Mouse (Mus musculus) frontal cortex, postnatal 36 days (tissue): ENCODE results near the gene Alg12.

ENCODE experiments used
- DNase-seq, 2 experiments: peaks; one replicate each; pipeline ENCODE4 v3.0.0; 2022; ENCODE audit warnings: low spot score in 2 of 2

The Alg12 gene

DNA sequence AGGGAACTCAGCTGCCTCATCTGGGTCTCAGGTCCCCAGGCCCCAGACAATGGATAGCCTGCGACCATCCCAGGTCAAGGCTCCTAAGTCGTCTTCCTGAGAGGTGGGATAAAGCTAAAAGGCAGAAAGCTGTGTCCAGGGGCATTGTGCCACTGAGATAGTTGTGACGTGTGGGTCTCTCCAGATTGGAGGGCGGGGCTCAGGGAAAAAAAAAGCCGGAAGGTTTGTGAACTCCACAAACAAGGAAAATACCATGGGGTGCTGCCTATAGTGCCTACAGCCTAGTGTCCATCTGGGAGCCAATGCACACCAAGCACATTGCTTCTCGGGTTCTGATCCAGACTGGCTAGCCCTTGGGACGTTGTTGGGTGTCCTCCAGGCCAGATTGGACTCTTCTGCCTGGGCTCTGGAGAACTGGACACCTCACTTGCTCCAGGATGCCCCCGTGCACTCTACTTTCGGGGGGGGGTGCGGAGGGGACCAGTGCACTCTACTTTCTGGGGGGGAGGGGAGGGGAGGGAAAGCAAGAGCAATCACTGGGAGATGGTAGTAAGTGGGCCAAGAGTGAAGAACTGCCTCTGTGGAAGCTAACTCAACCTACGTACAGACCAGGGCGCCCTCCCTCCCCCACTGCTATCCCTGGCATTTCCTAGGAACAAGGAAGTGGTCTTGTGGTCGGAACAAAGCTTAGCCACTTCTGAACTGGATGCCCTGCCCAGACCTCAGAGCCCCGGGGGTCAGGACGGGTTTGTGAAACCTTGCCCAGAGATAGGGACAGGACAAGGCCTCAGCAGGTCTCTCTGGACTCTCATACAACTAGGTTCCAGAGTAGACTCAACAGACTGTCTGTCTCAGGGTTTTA is 36.1 kb upstream of the Alg12 start:
- no peak for DNase-seq

DNA sequence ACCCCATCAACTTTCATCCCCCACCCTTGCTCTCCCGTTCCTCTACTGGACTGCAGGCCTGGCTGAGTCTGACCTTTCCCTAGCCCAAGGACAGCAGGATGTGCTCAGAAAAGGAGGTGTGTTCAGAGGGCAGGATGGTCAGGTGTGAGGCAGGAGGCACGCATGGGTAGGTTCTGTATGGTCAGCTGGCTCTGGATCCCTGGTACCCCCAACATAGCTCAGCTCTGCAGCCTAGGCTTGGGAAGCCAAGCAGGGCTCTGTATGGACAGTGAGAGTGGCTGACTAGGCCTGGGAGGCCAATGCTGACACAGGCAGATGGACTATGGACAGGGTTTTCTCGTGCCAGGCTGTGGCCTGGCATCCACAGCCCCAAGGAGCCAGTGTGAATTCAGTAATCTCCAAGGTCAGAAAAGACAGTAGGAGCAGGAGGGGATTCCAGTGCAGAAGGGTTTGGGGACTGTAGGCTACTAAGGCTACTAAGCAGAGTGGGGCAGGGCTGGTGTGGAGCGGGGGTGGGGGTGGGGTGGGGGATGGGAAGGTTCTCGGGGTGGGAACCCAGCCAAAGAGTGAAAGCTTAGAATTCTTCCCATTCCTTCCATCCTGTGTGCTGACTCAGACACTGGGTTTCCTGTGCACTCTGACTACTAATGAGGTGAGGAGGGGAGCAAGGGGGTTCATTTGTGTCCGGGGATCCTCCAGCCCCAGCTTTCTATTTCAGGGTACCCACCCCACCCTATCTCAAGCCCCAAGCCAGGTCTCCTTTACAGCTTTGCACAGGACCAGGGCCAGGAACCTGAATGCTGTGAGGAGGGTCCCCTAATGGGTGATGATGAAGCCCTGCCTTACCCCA is 35.2 kb upstream of the Alg12 start:
- no peak for DNase-seq

DNA sequence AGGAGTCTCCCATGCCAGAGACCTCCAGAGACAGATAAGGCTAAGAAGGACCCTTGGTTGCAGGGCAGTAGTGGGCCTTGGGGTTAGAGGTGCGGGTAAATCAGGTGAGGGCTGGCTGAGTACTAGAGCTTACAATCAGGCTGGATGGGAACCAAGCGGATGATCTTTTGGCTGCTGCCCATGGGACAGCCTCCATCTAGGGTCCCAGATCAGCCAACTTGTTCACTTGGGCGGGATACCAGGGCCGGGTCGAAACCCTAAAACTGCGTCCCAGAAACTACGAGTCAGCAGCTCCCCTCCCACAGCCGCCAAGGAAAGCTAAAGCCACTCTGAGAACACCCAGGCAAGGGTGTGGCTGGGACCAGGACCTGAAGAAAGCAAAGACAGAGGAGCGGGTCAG is 34.0 kb upstream of the Alg12 start:
- no peak for DNase-seq

DNA sequence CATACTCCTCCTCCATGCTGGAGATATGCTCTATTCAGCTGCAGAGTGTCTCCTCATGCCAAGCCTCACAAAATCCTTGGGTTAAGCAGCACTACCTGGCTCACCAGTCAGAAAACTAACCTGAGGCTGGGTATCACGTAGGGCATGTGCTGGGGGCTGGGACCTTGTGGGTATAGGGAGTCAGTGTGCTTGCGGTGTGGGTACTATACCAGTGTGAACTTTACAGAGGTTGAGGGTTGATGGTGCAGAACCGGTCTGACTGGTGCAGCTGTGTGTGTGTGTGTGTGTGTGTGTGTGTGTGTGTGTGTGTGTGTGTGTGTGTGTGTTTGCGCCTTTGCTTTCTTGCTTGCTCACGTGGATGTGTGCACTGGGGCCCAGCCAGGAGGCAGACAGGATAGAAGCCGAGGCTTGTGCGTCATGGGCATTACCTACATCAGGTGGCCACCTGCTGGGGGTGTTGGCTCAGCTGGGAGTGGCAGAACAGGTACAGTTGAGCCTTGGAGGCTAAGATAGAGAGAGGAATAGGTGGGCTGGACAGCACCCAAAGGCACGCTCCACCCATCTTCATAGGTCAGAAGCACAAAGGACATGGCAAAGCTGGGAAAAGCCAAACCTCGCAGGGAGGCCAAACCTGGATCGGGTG is 32.5 kb upstream of the Alg12 start:
- no peak for DNase-seq

DNA sequence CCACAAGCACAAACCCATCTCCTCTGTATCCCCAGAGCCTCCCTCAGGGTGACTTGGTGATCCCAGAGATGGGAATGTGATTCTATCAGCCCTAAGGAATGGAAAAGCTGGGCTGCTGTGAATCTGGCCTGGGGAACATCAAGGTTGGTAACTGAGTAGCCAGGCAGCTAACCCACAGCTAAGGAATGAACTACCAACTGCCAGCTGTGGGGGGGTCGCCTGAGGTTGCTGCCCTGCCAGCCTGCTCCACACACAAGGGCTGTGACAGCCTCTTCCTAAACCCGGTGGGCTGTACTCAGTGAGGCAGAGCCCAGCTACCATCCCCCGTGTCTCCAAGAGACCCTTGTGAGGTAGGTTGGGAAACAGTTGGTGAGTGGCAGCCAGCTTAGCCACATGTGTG is 32.0 kb upstream of the Alg12 start:
- DNase-seq, result no peak

DNA sequence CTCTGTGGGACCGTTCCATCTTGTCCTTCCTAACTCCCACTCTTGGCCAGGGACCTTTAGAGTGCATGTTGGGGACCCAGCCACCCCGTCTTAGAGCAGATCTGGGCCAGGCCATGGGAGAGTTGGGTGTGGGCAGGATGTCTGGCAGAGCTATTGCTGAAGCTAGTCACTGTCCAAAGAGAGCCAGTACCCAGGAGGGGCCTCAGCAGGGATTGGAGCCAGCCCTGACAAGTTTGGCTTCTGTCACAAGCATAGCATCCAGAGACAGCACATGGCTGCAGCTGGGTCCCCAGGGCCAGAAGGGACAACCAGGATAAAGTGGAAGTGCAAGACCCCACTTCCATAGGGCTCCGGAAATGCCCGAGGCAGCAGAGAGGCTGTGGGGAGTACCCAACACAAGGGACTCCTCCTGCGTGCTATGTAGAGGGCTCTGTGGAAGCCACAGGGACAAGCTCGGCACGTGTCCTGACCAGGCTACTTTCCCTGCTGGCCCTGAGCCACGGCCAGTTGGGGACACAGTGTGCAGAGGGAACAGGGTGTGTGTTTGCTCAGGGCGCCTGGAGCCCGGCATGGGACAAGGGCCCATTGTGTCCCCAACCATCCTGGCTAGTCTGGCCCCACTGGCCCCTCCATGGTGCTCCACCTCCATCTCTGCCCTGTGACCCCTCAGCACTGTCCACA is 31.2 kb upstream of the Alg12 start:
- peak; percentile 79 to 81 for DNase-seq

DNA sequence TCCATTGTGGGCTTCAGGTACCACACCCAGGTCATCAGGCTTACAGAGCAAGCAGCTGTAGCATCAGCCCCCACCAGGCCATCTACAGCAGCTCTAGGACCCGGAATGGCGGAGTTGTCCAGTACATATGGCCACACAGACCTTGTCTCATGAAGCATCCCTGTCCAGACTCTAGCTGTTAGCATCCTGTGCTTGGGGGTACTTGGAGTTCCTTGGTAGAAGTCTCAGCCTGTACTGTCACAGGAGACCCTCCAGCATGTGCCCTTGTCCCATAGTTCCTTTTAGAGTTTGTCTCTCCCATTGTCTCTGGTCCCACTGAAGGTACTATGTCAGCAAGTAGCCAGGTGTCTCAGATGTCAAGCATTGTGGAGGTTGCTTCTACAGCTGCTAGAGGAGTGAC is 30.5 kb upstream of the Alg12 start:
- no peak for DNase-seq

DNA sequence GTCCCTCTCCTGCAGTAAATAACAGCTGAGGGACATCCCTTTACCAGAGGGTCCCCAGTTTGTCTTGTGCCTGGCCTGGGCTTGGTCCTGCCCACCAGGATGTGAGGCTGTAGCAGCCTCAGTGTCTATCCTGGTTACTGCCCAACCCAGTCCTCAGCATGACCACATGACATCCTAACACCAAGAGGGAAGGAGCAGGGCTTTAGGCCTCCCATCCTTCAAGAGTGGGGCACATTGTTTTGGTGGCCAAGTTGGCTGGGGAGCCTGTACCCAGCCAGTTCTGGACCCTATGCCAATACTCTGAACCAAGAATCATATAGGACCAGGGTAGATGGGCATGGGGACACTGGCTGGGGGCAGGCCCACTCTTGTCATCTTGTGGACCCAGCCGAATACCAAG is 29.5 kb upstream of the Alg12 start:
- no peak for DNase-seq

DNA sequence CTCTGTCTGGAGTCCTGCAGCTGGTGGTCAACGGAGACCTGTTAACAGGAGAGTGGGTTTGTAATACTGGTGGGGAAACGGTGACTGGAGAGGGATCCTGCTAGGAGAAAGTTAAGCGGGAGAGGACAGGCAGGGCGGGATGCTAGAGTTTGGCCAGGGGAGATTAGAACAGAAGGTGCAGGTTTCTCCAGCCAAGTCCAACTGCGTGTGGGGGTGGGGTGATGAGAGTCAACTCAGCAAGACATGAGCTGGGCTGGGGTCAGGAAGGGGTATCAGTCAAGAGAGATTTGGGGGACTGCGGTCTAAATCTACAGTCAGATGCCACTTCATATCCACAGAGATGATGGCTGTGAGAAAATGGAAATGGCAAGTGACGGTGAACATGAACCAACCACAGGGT is 25.8 kb upstream of the Alg12 start:
- DNase-seq, result no peak

DNA sequence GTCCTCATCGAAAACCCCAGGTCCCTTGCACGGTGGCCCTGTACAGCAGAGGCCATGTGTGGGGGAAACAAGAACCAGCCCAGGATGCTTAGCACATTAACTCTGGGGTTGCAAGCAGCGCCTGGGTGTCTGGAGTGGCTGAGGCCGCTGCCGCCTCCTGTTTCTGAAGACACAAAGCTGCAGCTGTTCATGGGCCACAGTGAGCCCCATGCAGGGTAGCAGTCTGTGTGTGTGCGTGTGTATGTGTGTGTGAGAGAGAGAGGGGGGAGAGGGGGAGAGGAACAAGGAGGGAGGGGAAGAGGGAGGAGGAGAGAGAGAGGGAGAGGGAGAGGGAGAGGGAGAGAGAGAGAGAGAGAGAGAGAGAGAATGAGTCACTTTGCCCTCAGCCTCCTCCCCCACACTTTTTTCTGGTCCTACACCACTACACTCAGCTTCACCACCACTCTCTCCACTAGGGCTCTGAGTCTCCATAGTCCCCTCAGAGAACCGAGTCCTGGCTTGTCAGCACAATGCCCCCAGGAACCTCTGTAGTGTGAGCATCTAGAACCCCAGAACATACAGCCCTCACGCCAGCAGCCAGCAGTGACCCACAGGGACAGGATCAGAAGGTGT is 24.5 kb upstream of the Alg12 start:
- DNase-seq, result peak; percentile 33 to 37

DNA sequence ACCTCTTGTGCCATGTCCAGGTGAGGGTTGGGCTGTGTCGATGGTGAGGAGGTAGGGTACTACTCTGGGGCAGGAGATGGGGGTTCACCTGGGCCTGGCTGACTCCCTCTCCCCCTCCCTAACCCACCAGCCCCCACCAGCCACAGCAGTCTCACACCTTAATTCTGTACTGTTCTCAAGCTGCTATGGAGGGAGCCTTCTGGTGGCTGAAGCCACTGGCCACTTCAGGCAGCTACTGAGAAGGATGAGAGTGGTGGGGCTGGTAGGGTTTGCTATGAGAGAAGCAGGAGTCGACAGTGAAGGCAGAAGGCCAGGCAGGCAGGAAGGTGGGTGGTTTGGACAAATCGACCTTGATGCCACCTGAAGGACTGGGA is 23.2 kb upstream of the Alg12 start:
- no peak for DNase-seq

DNA sequence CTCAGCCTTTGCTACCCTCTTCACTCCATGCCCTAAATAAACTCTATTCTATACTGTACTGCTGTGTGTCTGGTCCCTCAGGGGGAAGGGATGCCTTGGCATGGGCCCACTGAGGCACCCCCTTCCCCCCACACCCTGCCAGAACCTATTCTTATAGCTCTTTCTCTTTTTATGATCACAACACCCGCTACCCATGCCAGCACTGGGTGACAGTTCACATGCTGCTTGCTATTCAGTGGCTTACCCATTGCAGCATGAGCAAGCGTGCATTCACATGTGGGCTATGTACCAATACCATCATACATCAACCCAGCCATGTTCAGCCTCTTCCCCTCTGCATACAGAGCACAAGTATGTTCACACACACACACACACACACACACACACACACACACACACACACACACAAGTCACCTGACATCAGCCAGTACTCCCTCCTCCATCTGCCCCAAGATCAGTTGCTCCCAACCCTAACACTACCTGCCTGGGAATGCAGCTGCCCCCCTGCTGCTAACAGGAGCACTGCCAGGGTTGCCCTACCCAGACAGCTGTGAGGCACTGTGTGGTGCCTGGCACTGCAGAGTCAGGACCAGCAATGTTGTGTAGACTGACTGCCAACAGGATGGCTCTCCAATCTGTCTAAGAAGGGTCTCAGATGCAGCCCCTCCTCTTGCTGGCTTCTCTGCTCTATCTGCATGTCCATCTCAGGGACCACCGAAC is 22.6 kb upstream of the Alg12 start:
- no peak for DNase-seq

DNA sequence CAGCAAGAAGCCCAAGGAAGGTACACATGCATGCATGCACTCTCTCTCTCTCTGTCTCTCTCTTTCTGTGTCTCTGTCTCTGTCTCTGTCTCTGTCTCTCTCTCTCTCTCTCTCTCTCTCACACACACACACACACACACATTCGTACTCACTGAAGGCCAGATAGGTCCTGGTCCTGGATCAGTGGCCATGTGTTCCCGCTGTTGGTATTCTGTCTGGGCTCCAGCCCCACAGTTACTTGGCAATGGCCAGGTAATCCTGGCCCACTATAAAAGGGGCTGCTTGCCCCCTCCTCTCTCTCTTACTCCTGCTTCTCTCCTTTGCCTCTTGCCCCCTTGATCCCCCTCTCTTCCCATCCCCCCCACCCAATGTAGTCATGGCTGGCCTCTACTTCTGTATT is 22.0 kb upstream of the Alg12 start:
- no peak for DNase-seq

DNA sequence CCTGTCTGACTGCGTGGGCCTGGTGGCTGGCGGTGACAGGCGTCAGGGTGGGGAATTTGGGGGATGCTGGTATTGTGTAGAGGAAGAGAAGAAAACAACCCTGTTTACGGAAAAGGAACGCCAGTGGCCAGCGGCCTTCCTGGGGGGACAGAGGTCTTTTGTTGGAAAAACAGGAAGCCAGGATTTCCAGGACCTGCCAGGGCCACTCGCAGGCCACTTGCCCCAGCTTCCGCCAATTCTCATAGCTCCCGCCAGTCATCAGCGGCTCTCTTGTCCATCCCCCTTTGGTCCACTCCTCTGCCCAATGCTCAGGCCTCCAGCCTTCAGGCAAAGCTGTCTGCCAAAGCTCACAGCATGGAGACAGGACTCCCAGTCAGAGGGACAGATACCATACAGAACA is 21.0 kb upstream of the Alg12 start:
- DNase-seq, result no peak

DNA sequence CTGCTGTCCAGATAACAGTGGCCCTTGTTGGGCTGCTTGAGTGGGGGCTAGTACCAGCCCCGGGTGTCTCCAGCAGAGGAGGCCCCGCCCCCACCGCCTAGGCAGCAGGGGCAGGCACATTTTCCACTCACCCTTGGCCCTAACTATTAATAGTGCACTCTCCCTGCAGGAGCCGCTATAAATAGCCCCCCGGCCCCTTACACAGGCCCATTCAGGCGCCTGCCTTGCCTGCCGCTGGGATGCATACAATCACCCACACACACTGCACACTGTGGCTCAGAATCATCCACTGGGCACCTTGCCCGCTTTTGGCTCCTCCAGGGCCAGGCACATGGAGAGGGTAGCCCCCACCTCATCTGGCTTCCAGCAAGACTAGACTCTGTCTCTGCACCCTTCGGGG is 20.2 kb upstream of the Alg12 start:
- DNase-seq, result peak; percentile 69 to 70

DNA sequence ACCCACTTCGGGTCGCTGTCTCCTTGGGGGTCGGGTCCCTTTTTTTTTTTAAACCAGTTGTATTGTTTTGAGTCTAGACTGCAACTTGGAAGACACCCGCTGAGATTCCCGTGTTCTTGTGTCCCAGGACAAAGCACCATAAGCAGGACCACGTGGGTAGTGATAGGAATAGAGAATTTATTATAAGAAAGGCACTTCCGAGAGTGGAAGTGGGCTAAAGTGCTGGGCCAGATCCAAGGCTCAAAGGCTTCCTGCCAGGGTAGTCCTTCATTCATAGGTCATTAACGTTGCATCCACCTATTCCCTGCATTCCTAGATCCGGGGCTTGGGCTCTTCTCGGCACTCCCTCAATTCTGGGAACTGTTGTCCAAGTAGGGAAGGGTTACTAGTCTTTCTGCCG is 18.9 kb upstream of the Alg12 start:
- no peak for DNase-seq

DNA sequence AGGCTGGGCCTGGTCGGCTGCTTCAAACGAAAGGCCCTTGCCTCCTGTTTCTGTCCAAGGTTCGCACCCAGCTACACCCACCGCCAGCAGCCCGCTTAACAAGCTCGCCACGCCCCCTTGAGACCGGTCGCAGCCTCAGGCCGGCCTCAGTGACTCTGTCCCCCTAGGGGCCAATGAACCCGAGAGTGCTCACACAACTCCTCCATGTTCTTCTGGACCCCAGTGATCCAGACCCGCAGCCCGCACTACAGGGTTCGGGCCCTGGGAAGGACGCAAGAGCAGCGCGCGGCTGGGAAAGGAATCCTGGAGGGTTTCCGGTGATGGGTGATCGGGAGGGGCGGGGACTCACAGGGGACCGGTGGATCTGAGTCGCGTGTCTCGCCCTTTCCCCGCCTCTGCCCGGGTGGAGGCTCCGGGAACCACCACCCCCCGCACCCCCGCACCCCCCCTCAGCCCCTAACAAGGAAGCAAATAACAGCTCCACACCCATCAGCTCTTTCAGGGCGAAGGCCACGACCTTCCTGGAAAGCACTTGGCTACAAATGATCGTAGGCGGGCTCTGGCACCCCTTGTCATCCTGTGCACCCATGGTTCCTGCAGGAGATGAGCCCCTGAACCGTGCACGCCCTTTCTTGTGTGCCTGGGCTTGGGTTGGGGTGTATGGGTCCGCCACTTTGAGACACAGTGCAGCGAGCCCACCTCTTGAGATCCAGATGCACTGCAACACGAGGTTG is 18.2 kb upstream of the Alg12 start:
- peak; percentile 35 to 39 for DNase-seq

DNA sequence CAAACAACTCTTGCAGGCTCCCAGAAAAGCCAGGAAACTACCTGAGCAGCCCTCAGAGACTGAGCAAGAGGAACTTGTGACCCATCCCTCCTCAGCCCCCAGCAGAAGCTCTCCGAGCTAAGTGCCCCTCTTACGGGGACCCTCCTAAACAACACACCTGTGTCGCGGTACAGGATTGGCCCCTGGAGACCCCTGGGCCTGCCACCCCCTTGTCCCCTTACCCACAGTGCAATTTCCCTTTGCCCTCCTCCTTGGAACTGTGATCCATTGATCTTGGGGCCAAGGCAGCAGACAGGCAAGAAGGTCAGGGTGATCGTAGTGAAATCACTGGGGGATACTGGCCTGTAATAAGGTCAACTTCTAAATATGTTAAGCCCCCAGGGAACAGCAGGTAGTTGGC is 17.5 kb upstream of the Alg12 start:
- DNase-seq, result no peak

DNA sequence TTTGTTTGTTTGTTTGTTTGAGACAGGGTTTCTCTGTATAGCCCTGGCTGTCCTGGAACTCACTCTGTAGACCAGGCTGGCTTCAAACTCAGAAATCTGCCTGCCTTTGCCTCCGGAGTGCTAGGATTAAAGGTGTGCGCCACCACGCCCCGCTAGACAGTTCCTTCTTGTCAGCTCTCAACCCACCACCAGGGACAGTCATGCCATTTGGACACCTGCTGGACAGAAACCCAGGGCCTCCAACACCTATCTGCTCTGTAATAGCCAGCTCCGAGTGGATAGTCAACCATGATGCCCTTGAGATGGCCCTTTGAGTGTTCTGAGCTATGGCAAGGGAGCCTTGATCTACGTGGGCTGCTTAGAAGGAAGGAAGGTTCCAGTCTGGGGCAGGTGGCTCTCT is 16.9 kb upstream of the Alg12 start:
- DNase-seq, result no peak

DNA sequence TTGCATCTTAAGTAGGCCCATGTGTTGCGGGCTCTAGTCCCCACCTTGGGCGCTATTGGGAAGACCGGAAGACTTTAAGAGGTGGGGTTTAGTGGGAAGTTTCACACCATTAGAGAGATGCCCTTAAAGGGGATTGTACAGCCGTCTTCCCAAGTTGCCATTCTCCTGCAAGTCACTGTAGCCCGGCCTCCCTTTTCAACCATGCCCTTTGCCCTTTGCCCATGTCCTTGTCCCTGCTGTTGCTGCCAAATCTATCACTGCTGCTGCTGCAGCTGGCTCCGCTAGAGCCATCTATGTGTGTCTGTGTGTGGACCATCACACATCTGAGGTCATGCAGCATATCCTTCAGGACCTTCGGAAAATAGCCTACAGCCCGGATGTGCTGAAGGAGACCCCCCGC is 13.4 kb upstream of the Alg12 start:
- DNase-seq, result no peak
